Mouse (Mus musculus): ENCODE data around the gene Polr2f. TPM values are rescaled to one million over a fixed set of nuclear protein-coding genes. Genes with fewer than 3 reads are reported as not detected.
A peak's percentile ranks its signal among the peaks of the same experiment; 100 is the strongest.

The Polr2f gene
- 49.3 and 57.5 TPM in 2 replicates for polyA plus RNA-seq (2012; rRNA removed)

- under 1% methylated on average over 57 of the region's 57 CpGs for WGBS
- peak; percentile 95 for DNase-seq (ENCODE audit: low read depth, low spot score)
These were observed at the start of gene Polr2f, which contains the start of gene 1700088E04Rik for GRCm38 (mm10) chr15:79140866-79141565. Gene Polr2f (plus strand): TSS chr15:79141009. Gene 1700088E04Rik (minus strand): TSS chr15:79141253.

GRCm38 (mm10) chr15:79092284-79092683 is 48.5 kb upstream of the Polr2f start:
- WGBS, result 66% methylated on average over 6 of the region's 6 CpGs
- DNase-seq (ENCODE audit: low read depth, low spot score), result no peak

- DNase-seq (ENCODE audit: low read depth, low spot score), result no peak
These were observed 47.5 kb upstream of the Polr2f start for GRCm38 (mm10) chr15:79093083-79093839.

DNA sequence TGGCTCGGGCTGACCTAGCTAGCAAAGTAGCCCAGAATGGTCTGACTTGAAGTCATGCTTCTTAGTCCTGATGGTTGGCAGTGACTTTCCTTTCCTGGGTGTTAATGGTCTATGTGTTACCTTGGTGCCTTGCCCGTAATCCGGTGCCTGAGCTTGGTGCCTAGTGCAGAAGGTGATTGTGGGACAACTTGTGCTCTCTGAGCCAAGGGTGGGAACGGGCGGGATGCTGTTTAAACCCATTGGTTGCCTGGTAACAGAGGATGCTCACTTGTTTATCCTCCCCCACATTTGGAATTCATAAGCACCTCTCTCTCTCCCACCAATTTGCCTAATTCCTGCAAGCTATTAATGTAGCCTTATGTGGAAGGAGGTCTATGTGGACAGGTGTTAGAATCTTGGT is 45.3 kb upstream of the Polr2f start:
- WGBS, result 79% methylated on average over 5 of the region's 5 CpGs
- no peak for DNase-seq (ENCODE audit: low read depth, low spot score)

More at GRCm38 (mm10) chr15:79093083-79093839, 47.5 kb upstream of the Polr2f start:
- WGBS, result 63% methylated on average over 7 of the region's 7 CpGs

- DNase-seq (ENCODE audit: low read depth, low spot score), result no peak
- WGBS, result 60% methylated on average over 3 of the region's 3 CpGs
These were observed 44.3 kb upstream of the Polr2f start for GRCm38 (mm10) chr15:79096556-79096955.

GRCm38 (mm10) chr15:79097135-79097534 is 43.7 kb upstream of the Polr2f start:
- DNase-seq (ENCODE audit: low read depth, low spot score), result no peak
- 20% methylated on average over 2 of the region's 2 CpGs for WGBS

DNA sequence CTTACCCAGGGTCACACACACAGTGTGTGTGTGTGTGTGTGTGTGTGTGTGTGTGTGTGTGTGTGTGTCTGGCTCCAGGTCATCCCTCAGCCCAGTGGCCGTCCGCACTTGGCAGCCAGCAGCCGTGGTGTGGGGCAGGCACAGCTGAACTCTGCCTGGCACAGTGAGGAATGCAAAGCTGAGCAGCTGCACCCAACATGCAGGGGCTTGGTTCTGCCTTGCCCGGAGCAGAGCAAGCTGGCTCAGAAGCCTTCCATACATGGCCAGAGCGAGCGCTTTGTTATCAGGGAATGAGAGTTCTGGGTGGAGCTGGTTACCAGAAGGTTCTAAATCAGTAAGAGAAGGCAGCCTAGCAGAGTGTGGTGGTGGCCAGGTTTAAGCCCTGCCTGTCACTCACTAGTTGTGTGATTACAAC is 43.2 kb upstream of the Polr2f start:
- 7% methylated on average over 6 of the region's 6 CpGs for WGBS
- DNase-seq (ENCODE audit: low read depth, low spot score), result no peak

DNA sequence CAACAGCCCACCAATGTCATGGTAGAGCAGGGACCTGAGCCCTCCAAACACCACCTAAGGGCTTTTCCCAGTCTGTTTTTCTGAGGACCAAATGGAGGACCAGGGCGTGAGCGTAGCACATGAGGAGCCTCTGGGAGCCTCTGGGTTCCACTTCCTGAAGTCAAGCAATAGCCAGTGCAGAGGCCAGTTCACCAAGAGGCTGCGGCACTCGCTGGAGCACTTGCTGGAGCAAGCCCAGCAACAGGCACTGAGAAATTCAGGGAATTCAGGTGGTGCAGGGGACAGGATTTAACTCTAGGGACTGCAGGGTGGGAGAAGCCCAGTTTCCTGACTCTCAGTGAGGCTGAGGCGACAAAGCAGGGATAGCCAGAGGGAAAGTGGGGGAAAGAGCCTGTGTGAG is 42.6 kb upstream of the Polr2f start:
- DNase-seq (ENCODE audit: low read depth, low spot score), result no peak
- 72% methylated on average over 5 of the region's 5 CpGs for whole genome bisulfite sequencing

DNA sequence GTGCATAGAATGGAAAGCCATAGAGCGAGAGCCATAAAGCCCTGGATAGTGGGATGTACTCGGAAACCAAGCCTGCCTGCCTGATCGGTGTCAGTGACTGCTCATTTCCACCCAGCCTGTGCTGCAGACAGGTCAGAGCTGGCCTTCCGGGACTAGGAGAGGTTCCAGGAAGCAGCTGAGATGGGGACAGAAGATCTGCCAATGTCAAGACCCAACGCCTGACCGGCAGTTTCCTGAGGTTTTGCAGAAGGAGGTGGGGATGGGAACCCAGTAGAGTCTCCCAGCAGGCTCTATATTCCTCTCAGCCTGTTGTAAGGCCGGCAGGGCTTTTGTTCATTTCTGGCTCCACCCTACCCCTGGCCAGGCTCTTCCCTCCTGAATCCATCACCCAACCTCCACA is 41.9 kb upstream of the Polr2f start:
- WGBS, result 61% methylated on average over 7 of the region's 7 CpGs
- no peak for DNase-seq (ENCODE audit: low read depth, low spot score)

DNA sequence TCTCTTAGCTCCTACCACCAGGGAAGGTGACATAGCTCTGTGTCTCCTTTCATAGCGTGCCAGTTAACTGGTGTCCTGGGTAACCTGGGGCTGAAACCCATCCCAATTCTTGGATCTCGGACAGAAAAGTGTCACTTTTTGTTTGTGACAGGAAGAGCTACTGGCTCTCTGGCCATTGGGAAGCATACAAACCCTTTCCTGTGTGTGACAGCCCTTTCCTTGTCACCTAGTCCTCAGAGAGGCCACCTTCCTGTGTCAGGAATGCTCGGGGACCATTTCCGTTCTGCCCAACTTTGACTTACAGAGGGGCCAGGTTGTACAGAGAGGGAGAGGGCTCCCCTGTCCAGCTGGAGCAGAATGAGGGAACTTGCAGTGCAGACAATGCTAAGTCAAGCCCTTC is 41.4 kb upstream of the Polr2f start:
- DNase-seq (ENCODE audit: low read depth, low spot score), result no peak
- WGBS, result 73% methylated on average over 4 of the region's 4 CpGs

GRCm38 (mm10) chr15:79100391-79100790 is 40.4 kb upstream of the Polr2f start:
- 75% methylated on average over 4 of the region's 4 CpGs for WGBS
- no peak for DNase-seq (ENCODE audit: low read depth, low spot score)

GRCm38 (mm10) chr15:79101531-79101930 is 39.3 kb upstream of the Polr2f start:
- DNase-seq (ENCODE audit: low read depth, low spot score), result no peak

DNA sequence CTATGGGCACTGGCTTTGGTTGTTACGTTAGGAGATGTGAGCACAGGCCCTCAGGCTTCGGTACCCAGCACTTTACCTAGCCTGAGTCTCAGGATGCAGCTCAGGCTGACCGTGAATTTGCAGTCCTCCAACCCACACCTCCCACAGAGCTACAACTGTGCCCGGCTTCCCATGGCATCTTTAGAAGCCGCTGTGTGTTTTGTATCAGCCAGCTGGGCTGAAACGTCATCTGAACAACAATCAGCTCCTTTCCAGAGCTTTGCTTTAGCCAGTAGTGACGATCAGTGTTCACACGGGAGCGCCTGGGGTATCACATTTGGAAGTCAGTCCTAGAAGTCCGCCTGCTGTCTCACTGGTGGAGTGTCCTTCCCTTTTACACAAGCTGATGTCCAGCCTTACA is 37.5 kb upstream of the Polr2f start:
- WGBS, result 79% methylated on average over 10 of the region's 10 CpGs
- no peak for DNase-seq (ENCODE audit: low read depth, low spot score)

GRCm38 (mm10) chr15:79105804-79106203 is 35.0 kb upstream of the Polr2f start:
- DNase-seq (ENCODE audit: low read depth, low spot score), result no peak
- WGBS, result 72% methylated on average over 2 of the region's 2 CpGs

DNA sequence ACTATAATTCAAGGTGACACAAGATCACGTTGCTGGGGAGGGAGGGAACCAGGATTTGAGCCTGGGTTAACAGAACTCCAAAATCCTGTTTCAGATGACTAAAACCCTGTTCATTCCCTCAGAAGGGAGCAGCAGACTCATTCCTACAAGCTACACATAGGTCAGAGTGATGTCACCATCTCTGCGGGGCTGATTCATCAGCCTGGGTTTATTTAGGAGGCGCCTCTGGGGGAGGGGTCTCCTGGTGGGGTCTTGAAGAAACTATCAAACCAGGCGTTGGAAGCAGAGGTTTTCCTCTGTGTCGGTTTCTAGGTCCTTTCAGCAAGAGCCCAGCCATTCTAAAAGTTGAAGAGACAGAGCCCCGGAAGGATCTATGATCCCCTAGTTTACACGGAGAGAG is 32.8 kb upstream of the Polr2f start:
- WGBS, result 31% methylated on average over 7 of the region's 7 CpGs
- no peak for DNase-seq (ENCODE audit: low read depth, low spot score)

DNA sequence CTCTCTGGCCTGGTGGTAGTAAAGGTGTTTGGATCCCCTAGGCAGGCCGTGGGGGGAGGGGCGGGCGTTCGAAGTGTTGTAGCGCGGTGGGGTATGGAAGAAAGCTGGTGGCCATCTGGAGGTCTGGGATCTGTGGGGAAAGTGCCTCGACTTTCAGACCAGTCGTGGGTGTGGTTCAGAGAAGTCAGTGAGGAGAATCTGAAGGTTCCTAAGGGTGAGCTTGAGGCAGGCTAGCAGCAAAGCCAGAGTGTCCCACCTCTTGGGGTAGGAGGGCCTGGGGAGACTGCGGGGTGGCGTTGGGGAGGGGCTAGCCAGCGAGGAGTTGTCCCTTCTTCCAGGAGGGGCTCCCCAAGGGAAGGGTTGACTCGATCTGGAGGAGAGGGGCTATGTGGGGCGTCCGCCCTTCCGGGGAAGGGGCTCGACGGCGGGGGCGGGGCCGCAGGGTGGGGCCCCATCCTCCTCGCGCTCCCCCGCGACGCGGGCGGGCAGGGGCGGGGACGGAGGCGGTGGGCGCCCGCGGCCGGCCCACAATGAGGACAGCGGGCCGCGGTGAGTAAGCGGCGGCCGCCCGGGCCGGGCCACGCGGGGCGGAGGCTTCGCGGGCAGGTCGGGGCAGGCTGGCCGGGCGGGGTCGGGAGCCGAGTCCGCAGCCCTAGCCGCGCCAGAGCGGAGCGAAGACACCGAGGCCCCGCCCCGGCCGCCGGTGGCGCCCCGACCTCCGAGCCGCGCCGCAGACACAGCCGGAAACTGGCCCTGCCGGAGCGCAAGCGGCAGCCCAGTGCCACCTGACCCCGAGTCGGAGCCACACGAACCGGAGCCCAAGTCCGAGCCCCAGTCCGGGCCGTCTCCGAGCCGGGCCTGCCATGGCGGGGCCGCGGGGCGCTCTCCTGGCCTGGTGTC is 32.1 kb upstream of the Polr2f start, which contains the start of gene Micall1:
Gene Micall1 (plus strand): TSS at position 478 of the 900 bp plus-strand sequence.
- DNase-seq (ENCODE audit: low read depth, low spot score), result peak; percentile 47
- 1% methylated on average over 79 of the region's 85 CpGs for WGBS

DNA sequence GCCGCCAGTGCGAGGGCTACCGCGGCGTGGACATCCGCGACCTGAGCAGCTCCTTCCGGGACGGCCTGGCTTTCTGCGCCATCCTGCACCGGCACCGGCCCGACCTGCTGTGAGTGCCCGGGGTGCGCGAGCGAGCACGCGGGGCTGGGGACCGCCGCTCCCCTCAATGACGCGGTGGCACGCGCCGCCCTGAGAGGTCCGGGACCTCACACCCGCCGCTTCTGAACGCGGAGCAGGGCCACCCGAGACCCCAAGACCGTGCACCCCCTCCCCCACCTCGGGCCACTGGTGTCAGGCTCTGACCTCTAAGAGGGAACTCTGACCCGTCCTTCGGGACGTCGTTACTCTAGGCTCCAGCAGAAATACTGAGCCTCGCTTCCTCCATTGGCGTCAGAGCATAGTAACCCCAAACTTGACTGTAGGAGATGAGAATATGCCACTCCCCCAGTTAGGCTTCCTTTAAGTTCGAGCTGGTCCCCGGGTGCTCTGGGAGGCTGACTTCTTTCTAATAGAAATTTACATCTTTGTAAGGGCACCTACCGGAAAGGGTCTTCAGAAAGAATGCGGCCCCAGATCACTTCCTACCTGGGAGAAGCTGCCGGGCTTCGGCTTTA is 31.4 kb upstream of the Polr2f start:
- DNase-seq (ENCODE audit: low read depth, low spot score), result no peak
- 2% methylated on average over 46 of the region's 46 CpGs for WGBS

GRCm38 (mm10) chr15:79110031-79110430 is 30.8 kb upstream of the Polr2f start:
- DNase-seq (ENCODE audit: low read depth, low spot score), result no peak
- 33% methylated on average over 9 of the region's 9 CpGs for WGBS

- 90% methylated on average over 2 of the region's 2 CpGs for WGBS
- no peak for DNase-seq (ENCODE audit: low read depth, low spot score)
These were observed 30.3 kb upstream of the Polr2f start for GRCm38 (mm10) chr15:79110528-79110927.

- WGBS, result 52% methylated on average over 4 of the region's 4 CpGs
- no peak for DNase-seq (ENCODE audit: low read depth, low spot score)
These were observed 29.0 kb upstream of the Polr2f start for GRCm38 (mm10) chr15:79111774-79112173.
